Mouse (Mus musculus) embryonic fibroblast, embryonic 13.5 days (primary cell): ENCODE data around the gene Dlgap4.

ENCODE experiments used
- CTCF ChIP-seq: IDR thresholded peaks from 2 replicates; pipeline ENCODE4 v1.5.1; 2011; ENCODE audit warnings: mild to moderate bottlenecking, control low read depth, low read length, moderate library complexity, borderline replicate concordance; ENCODE audit not compliant: insufficient read depth
- POLR2A ChIP-seq: IDR thresholded peaks from 2 replicates; pipeline ENCODE4 v1.6.1; 2011; ENCODE audit warnings: low read depth, mild to moderate bottlenecking, control low read depth, low read length, moderate library complexity

- TF ChIP-seq CTCF (no peak), POLR2A (no peak)
Measured at GRCm38 (mm10) chr2:156749687-156750086, 136.2 kb downstream of the Dlgap4 start.
